Mouse (Mus musculus) embryo, embryonic 10.5 days (tissue): Measurements from ENCODE around the gene Kiss1r.
A peak's percentile ranks its signal among the peaks of the same experiment; 100 is the strongest.

Experiments
- DNase-seq: peaks from one replicate; pipeline ENCODE4 v3.0.0-alpha.2; 2015; ENCODE audit warnings: low spot score

Gene Kiss1r

DNA sequence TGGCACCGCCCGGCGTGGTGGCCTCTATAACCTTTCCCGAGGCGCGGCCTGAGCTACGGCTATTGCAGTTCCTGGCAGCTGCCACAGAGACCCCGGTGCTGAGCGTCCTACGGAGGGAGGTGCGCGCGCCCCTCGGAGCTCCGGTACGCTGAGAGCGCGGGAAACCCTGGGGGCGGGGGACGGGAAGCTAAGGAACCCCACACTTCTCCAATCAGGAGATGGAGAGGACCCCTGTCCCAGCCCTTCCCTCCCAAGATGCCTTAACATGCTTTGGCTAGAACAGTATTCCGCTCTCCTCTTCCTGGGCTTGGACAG, 54.4 kb downstream of the Kiss1r start:
- DNase-seq: peak; percentile 52
